Mouse (Mus musculus): ENCODE results near the gene Psmd2. TPM values are rescaled to one million over a fixed set of nuclear protein-coding genes. Genes with fewer than 3 reads are reported as not detected.

Gene Psmd2
- total RNA-seq (2015) (88.9 and 92.4 TPM in 2 replicates), total RNA-seq (2017) (134 and 172 TPM in 2 replicates)

- ATAC-seq (ENCODE audit: poor library complexity, severe bottlenecking), result peak; percentile 99
These were observed at the start of gene Psmd2 for GRCm38 (mm10) chr16:20651076-20651946. TSS of gene Psmd2 (plus strand) at chr16:20651652.

GRCm38 (mm10) chr16:20604705-20605104, 46.7 kb upstream of the Psmd2 start:
- ATAC-seq (ENCODE audit: poor library complexity, severe bottlenecking), result no peak

- peak; percentile 75 for ATAC-seq (ENCODE audit: poor library complexity, severe bottlenecking)
These were observed 40.7 kb upstream of the Psmd2 start for GRCm38 (mm10) chr16:20610501-20611356.

- peak; percentile 94 for ATAC-seq (ENCODE audit: poor library complexity, severe bottlenecking)
These were observed 39.9 kb upstream of the Psmd2 start, which contains the start of the genes Eef1akmt4, Gm49333 and Alg3 for GRCm38 (mm10) chr16:20611357-20612227. TSS of gene Eef1akmt4 (plus strand) at chr16:20611593. TSS of gene Gm49333 (plus strand) at chr16:20611610. TSS of gene Alg3 (minus strand) at chr16:20611735.

- ATAC-seq (ENCODE audit: poor library complexity, severe bottlenecking), result peak; percentile 52
These were observed 31.7 kb upstream of the Psmd2 start for GRCm38 (mm10) chr16:20619541-20620398.

GRCm38 (mm10) chr16:20620399-20620735, 31.1 kb upstream of the Psmd2 start:
- no peak for ATAC-seq (ENCODE audit: poor library complexity, severe bottlenecking)

- ATAC-seq (ENCODE audit: poor library complexity, severe bottlenecking), result no peak
These were observed 30.7 kb upstream of the Psmd2 start for GRCm38 (mm10) chr16:20620751-20621190.

GRCm38 (mm10) chr16:20621191-20621990, 30.1 kb upstream of the Psmd2 start, which contains the start of gene Camk2n2:
TSS of gene Camk2n2 (minus strand) at chr16:20621287.
- ATAC-seq (ENCODE audit: poor library complexity, severe bottlenecking), result peak; percentile 62

GRCm38 (mm10) chr16:20621991-20622685, 29.3 kb upstream of the Psmd2 start:
- peak; percentile 76 for ATAC-seq (ENCODE audit: poor library complexity, severe bottlenecking)

- ATAC-seq (ENCODE audit: poor library complexity, severe bottlenecking), result no peak
These were observed 28.2 kb upstream of the Psmd2 start for GRCm38 (mm10) chr16:20623211-20623610.

- ATAC-seq (ENCODE audit: poor library complexity, severe bottlenecking), result no peak
These were observed 22.5 kb upstream of the Psmd2 start for GRCm38 (mm10) chr16:20628871-20629391.

GRCm38 (mm10) chr16:20629731-20630634, 21.5 kb upstream of the Psmd2 start, which contains the start of gene Ece2:
TSS of gene Ece2 (plus strand) at chr16:20629828.
- peak; percentile 33 for ATAC-seq (ENCODE audit: poor library complexity, severe bottlenecking)

- ATAC-seq (ENCODE audit: poor library complexity, severe bottlenecking), result no peak
These were observed 14.0 kb upstream of the Psmd2 start for GRCm38 (mm10) chr16:20637410-20637809.

- no peak for ATAC-seq (ENCODE audit: poor library complexity, severe bottlenecking)
These were observed 13.1 kb upstream of the Psmd2 start for GRCm38 (mm10) chr16:20638367-20638766.

GRCm38 (mm10) chr16:20642161-20642560, 9.3 kb upstream of the Psmd2 start:
- peak; percentile 85 for ATAC-seq (ENCODE audit: poor library complexity, severe bottlenecking)

- ATAC-seq (ENCODE audit: poor library complexity, severe bottlenecking), result no peak
These were observed 7.5 kb upstream of the Psmd2 start for GRCm38 (mm10) chr16:20643911-20644310.

GRCm38 (mm10) chr16:20651947-20652310, 477 bp downstream of the Psmd2 start:
- ATAC-seq (ENCODE audit: poor library complexity, severe bottlenecking), result peak; percentile 6; the same call in 1 of the 2 replicates

All from megakaryocyte, adult 5-6 weeks (primary cell).